Mouse (Mus musculus) heart, embryonic 14.5 days (tissue): ENCODE measurements around the gene Tpx2. TPM values are rescaled to one million over a fixed set of nuclear protein-coding genes. Genes with fewer than 3 reads are reported as not detected.

ENCODE experiments used
- ATAC-seq: fragments of 200-750 bp; cut with Nextera tagmentation; 2 replicates; pipeline ENCODE4 v1.8.0; 2017; ENCODE audit warnings: low read depth, moderate TSS enrichment; ENCODE audit not compliant: insufficient number of reproducible peaks, insufficient read depth, low FRiP score
- H3K27ac ChIP-seq, 2 experiments: fragments of 200-500 bp in 1 of 2; fragments of 300-500 bp in 1 of 2; sonication (generic) in 1 of 2; replicated peaks in 1 of 2; 2 replicates each; pipeline ENCODE4 v1.5.1; 2012 to 2014; ENCODE audit warnings: low read depth in 2 of 2, low read length in 2 of 2, control low read depth in 1 of 2, mild to moderate bottlenecking in 1 of 2, mixed read lengths in 1 of 2; ENCODE audit not compliant: control insufficient read depth in 1 of 2, insufficient read depth in 1 of 2
- H3K27me3 ChIP-seq: fragments of 300-500 bp; sonication (generic); 2 replicates; pipeline ENCODE4 v1.6.1; 2014; ENCODE audit warnings: mild to moderate bottlenecking, low read length, control low read depth; ENCODE audit not compliant: control insufficient read depth, insufficient read depth
- H3K36me3 ChIP-seq: fragments of 300-500 bp; sonication (generic); 2 replicates; pipeline ENCODE4 v1.6.1; 2014; ENCODE audit warnings: mild to moderate bottlenecking, control low read depth, low read length, mixed read lengths; ENCODE audit not compliant: control insufficient read depth, insufficient read depth
- H3K4me1 ChIP-seq, 2 experiments: fragments of 200-500 bp in 1 of 2; fragments of 300-500 bp in 1 of 2; sonication (generic) in 1 of 2; 2 replicates each; pipeline ENCODE4 v1.6.1; 2012 to 2014; ENCODE audit warnings: low read length in 2 of 2, control low read depth in 1 of 2, mixed read lengths in 1 of 2; ENCODE audit not compliant: control insufficient read depth in 2 of 2, insufficient read depth in 2 of 2
- H3K4me2 ChIP-seq: fragments of 300-500 bp; sonication (generic); 2 replicates; pipeline ENCODE4 v1.6.1; 2014; ENCODE audit warnings: mild to moderate bottlenecking, low read length
- H3K4me3 ChIP-seq, 2 experiments: fragments of 200-500 bp in 1 of 2; fragments of 300-500 bp in 1 of 2; sonication (generic) in 1 of 2; 2 replicates each; pipeline ENCODE4 v1.5.1; 2012 to 2014; ENCODE audit warnings: low read length in 2 of 2, mild to moderate bottlenecking in 2 of 2, control low read depth in 1 of 2, low read depth in 1 of 2, moderate library complexity in 1 of 2; ENCODE audit not compliant: control insufficient read depth in 1 of 2, insufficient read depth in 1 of 2
- H3K9ac ChIP-seq: fragments of 300-500 bp; sonication (generic); 2 replicates; pipeline ENCODE4 v1.6.1; 2014; ENCODE audit warnings: mild to moderate bottlenecking, low read length
- H3K9me3 ChIP-seq: fragments of 300-500 bp; sonication (generic); 2 replicates; pipeline ENCODE4 v1.6.1; 2016; ENCODE audit warnings: low read length, control low read depth; ENCODE audit not compliant: control insufficient read depth
- WGBS: fragments of 180-500 bp; shearing (Covaris S2); extraction: QIAGEN DNeasy Blood & Tissue Kit; methylation state at CpG from one replicate; pipeline ENCODE4 v1.1.7; 2014; 5-methylcytosine and 5-hydroxymethylcytosine counted together
- polyA plus RNA-seq: library from polyadenylated mRNA; unstranded; fragments of >200 nt; fragmentation: Nextera tagmentation; extraction: Ambion mirVana; gene quantifications from 2 replicates; pipeline ENCODE4 v1.2.1, GENCODE M21; 2014

Tpx2 gene
- polyA plus RNA-seq, 1 experiment from 2014 or later: 60.8 TPM

GRCm38 (mm10) chr2:152926896-152927295 lies 79.1 kb downstream of the Tpx2 start:
- no peaks in the 10 kb centered on the region for H3K36me3 ChIP-seq
- no peaks in the 10 kb centered on the region for H3K27me3 ChIP-seq
- ATAC-seq: no peak
- no peak overlapping the region for H3K4me3 ChIP-seq
- peaks cover 23 to 34% of the 10 kb centered on the region in 2 experiments for H3K4me1 ChIP-seq
- no peaks in the 10 kb centered on the region for H3K9me3 ChIP-seq
- WGBS: 75% methylated on average over 9 of the region's 9 CpGs
- peak overlapping the region in 1 of 2 experiments; percentile 7; a peak in 1 of 4 replicates for H3K27ac ChIP-seq
- no peak overlapping the region for H3K9ac ChIP-seq
- no peak overlapping the region for H3K4me2 ChIP-seq

DNA sequence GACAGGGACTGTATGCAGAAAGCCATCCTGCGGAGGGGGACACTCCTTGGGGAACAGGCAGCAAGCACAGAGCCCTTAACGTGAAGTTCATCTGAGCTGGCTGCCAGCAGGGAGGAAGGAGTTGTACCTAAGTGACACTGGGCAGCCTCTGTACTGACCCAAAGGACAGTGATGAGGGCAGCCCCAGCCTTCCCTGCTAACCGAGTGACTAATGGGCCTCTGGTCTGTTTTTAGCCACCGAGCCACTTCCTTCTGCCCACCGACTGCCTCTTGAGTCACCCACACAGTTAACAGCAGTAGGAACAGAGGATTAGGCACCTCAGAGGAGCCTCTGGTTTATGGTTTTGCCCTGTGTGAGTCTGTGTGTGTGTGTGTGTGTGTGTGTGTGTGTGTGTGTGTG lies 79.6 kb downstream of the Tpx2 start:
- H3K4me1 ChIP-seq: peaks cover 23 to 34% of the 10 kb centered on the region in 2 experiments
- peak overlapping the region in 1 of 2 experiments; percentile 7; a peak in 1 of 4 replicates for H3K27ac ChIP-seq
- H3K4me3 ChIP-seq: no peak overlapping the region
- H3K4me2 ChIP-seq: no peak overlapping the region
- H3K9me3 ChIP-seq: no peaks in the 10 kb centered on the region
- WGBS: 28% methylated on average over 5 of the region's 5 CpGs
- H3K36me3 ChIP-seq: no peaks in the 10 kb centered on the region
- no peak for ATAC-seq
- H3K9ac ChIP-seq: no peak overlapping the region
- no peaks in the 10 kb centered on the region for H3K27me3 ChIP-seq

DNA sequence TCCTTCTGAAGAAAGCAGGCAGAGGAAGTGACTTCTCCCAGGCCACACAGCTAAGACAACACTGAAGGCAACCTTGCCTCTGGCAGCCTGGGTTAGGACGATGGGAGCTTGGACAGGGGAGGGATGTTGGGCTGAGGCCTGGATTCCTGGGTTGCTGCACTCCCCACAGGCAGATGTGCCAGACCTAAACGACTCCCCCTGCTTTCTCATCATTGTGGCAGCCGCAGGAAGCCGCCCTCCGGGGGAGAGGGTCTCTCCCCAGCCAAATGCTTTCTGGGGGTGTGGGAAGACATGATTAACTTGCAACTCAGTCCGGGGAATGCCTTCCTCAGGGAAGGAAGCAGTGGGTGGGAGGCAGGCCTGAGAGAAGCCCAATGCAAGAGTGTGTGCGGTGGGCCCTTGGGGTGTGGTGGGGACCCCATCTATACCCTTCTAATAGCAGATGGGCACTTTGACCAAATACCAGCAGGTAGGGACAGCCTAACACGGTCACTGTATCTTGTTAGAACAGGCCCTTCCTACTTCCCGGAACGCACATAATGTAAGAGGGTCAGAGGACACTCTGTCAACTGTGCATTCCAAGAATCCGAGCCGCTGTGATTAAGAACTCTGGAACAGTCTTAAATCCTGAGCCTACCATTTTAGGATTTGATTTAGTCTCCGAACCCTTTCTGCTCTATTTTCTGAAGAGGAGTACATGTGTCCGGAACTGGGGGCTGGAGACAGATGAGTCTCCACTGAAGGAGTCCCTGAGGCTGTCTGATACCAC lies 80.6 kb downstream of the Tpx2 start:
- peak overlapping the region; percentile 47 to 61 for H3K27ac ChIP-seq
- H3K4me2 ChIP-seq: no peak overlapping the region
- H3K9ac ChIP-seq: no peak overlapping the region
- H3K9me3 ChIP-seq: no peaks in the 10 kb centered on the region
- no peaks in the 10 kb centered on the region for H3K27me3 ChIP-seq
- WGBS: 53% methylated on average over 14 of the region's 14 CpGs
- ATAC-seq: no peak
- H3K4me1 ChIP-seq: peaks cover 25 to 34% of the 10 kb centered on the region in 2 experiments
- no peaks in the 10 kb centered on the region for H3K36me3 ChIP-seq
- no peak overlapping the region for H3K4me3 ChIP-seq

DNA sequence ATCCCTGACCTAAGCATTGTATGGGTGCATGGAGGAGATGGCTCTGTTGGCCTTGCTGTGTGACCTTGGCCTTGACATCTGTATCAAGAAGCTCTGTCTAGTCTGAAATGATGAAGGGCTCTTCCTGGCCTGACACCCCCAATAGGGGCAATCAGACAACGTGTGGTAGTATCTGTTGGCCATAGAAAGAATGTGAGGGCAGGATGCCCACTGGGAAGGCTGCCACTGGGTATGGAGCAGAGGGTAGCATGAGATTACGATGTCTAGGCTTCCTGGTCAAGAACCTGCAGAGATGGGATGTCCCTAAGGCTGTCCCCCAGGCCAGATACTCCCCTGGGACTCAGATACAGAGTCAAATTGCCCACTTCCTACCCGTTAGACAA lies 81.2 kb downstream of the Tpx2 start:
- Histone ChIP-seq H3K36me3 (no peaks in the 10 kb centered on the region), H3K4me1 (peaks cover 25 to 34% of the 10 kb centered on the region in 2 experiments), H3K4me2 (no peak overlapping the region), H3K27ac (peak overlapping the region; percentile 47 to 61), H3K27me3 (no peaks in the 10 kb centered on the region), H3K9me3 (no peaks in the 10 kb centered on the region), H3K4me3 (no peak overlapping the region), H3K9ac (no peak overlapping the region)
- ATAC-seq: no peak
- 60% methylated on average over 3 of the region's 3 CpGs for WGBS

GRCm38 (mm10) chr2:152930276-152930675 lies 82.5 kb downstream of the Tpx2 start:
- Histone ChIP-seq H3K27ac (peak overlapping the region in 1 of 2 experiments; percentile 70; a peak in 2 of 4 replicates), H3K4me1 (peaks cover 25 to 32% of the 10 kb centered on the region in 2 experiments), H3K27me3 (0 out of 2 replicates have a peak, but pooled peaks cover 1% of the 10 kb centered on the region), H3K9ac (no peak overlapping the region; the same call in 1 of the 2 replicates), H3K4me3 (no peak overlapping the region), H3K9me3 (no peaks in the 10 kb centered on the region), H3K36me3 (no peaks in the 10 kb centered on the region), H3K4me2 (peak overlapping the region; percentile 39; the same call in 1 of the 2 replicates)
- peak; percentile 20; the same call in 1 of the 2 replicates for ATAC-seq
- 40% methylated on average over 2 of the region's 2 CpGs for WGBS

DNA sequence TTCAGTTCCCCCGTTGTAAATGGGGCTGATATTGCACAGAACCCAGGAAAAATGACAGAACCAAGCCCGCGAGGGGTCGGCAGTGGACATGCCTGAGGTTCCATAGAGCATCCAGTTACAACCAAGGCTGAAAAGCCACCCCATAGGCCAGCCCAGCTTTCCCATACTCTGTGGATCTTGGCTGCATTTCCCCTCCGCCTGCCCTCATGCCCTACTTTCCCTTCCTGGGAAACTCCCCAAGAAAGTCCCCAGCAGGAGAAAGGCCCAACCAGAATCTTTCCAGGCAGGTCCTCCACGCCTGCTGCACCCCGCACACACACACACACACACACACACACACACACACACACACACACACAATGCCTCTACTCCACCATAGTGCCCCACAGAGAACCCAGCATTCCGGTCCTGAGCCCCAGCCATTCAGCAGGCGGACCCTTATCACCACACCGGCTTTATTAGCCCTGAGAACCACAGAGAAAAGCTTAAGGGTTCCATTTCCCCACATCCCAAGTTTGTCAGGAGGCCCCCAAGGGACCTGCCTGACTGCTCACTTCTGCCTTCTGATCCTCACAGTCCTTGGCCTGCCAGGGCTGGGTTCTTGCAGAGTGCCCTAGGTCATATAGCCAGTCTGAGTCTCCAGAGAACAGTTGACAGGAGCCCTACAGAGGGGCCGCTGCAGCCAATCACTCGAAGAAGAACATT lies 83.8 kb downstream of the Tpx2 start:
- Histone ChIP-seq H3K4me1 (peaks cover 22 to 23% of the 10 kb centered on the region in 2 experiments), H3K9me3 (no peaks in the 10 kb centered on the region), H3K4me2 (peak overlapping the region; percentile 39; the same call in 1 of the 2 replicates), H3K9ac (peak overlapping the region; percentile 50; the same call in 1 of the 2 replicates), H3K27me3 (peaks cover 15% of the 10 kb centered on the region), H3K27ac (peak overlapping the region; percentile 8 to 70; a peak in 2 of 4 replicates), H3K4me3 (peak overlapping the region; percentile 6 to 16; a peak in 3 of 4 replicates), H3K36me3 (no peaks in the 10 kb centered on the region)
- WGBS: 52% methylated on average over 10 of the region's 12 CpGs
- ATAC-seq: no peak

DNA sequence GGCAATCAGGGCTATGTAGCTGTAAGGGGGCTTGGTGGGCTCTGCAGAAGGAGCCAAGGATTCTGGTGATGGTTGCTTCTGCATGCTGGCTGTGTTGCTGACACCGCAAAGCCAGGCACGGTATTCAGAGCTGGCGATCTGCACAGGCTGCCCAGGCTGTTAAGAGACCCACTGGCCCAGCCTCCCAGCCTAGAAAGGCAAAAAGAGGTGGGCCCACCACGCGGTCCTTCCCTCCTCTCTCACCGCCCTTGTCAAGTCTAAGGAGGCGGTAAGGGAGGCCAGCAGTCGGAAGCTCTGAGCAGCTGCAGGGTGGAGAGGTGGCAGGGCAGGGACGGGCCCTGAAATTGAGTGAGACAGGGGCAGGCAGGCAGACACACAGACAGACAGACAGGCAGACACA lies 85.3 kb downstream of the Tpx2 start, which contains the start of gene Foxs1:
Gene Foxs1, minus strand, starts transcription at position 161 of the 400 bp plus-strand sequence.
- Histone ChIP-seq H3K4me3 (peak within 1 kb of the TSS; percentile 6 to 16; a peak in 2 of 4 replicates), H3K36me3 (no peaks in the 10 kb centered on the region), H3K27me3 (peaks cover 19% of the 10 kb centered on the region), H3K9me3 (no peaks in the 10 kb centered on the region), H3K27ac (peak within 1 kb of the TSS in 1 of 2 experiments; percentile 53; a peak in 2 of 4 replicates), H3K4me2 (peak within 1 kb of the TSS; percentile 39; the same call in 1 of the 2 replicates), H3K4me1 (peaks cover 12 to 20% of the 10 kb centered on the region in 2 experiments), H3K9ac (peak within 1 kb of the TSS; percentile 50; the same call in 1 of the 2 replicates)
- WGBS: 7% methylated on average over 9 of the region's 9 CpGs
- ATAC-seq: peak; percentile 43; the same call in 1 of the 2 replicates
